Mouse (Mus musculus) midbrain, embryonic 16.5 days (tissue): Measurements from ENCODE around the gene Jarid2. TPM values are rescaled to one million over a fixed set of nuclear protein-coding genes. Genes with fewer than 3 reads are reported as not detected.

Source experiments
- ATAC-seq: fragments of 200-750 bp; cut with Nextera tagmentation; 2 replicates; pipeline ENCODE4 v1.8.0; 2017; ENCODE audit warnings: moderate TSS enrichment
- H3K27ac ChIP-seq: fragments of 300-500 bp; sonication (generic); 2 replicates; pipeline ENCODE4 v1.5.1; 2014; ENCODE audit warnings: mild to moderate bottlenecking, low read length, mixed read lengths
- H3K27me3 ChIP-seq: fragments of 300-500 bp; sonication (generic); 2 replicates; pipeline ENCODE4 v1.6.1; 2014; ENCODE audit warnings: low read depth, low read length, mixed read lengths; ENCODE audit not compliant: control insufficient read depth, insufficient read depth
- H3K36me3 ChIP-seq: fragments of 300-500 bp; sonication (generic); 2 replicates; pipeline ENCODE4 v1.6.1; 2014; ENCODE audit warnings: mild to moderate bottlenecking, low read length, moderate library complexity, mixed read lengths; ENCODE audit not compliant: control insufficient read depth, insufficient read depth
- H3K4me1 ChIP-seq: fragments of 300-500 bp; sonication (generic); 2 replicates; pipeline ENCODE4 v1.6.1; 2014; ENCODE audit warnings: mild to moderate bottlenecking, low read length, mixed read lengths; ENCODE audit not compliant: control insufficient read depth, insufficient read depth
- H3K4me2 ChIP-seq: fragments of 300-500 bp; sonication (generic); 2 replicates; pipeline ENCODE4 v1.6.1; 2014; ENCODE audit warnings: mild to moderate bottlenecking, low read length, mixed read lengths
- H3K4me3 ChIP-seq: fragments of 300-500 bp; sonication (generic); 2 replicates; pipeline ENCODE4 v1.5.1; 2014; ENCODE audit warnings: low read depth, mild to moderate bottlenecking, low read length, moderate library complexity, mixed read lengths
- H3K9ac ChIP-seq: fragments of 300-500 bp; sonication (generic); 2 replicates; pipeline ENCODE4 v1.6.1; 2014; ENCODE audit warnings: low read depth, low read length, mixed read lengths
- H3K9me3 ChIP-seq: fragments of 300-500 bp; sonication (generic); replicated peaks from 2 replicates; pipeline ENCODE4 v1.6.1; 2014; ENCODE audit warnings: mild to moderate bottlenecking, low read length, mixed read lengths; ENCODE audit not compliant: control insufficient read depth, poor library complexity, severe bottlenecking
- WGBS: fragments of 180-500 bp; shearing (Covaris S2); extraction: QIAGEN DNeasy Blood & Tissue Kit; methylation state at CpG from one replicate; pipeline ENCODE4 v1.1.7; 2014; 5-methylcytosine and 5-hydroxymethylcytosine counted together
- polyA plus RNA-seq: library from polyadenylated mRNA; unstranded; fragments of >200 nt; fragmentation: Nextera tagmentation; extraction: Ambion mirVana; gene quantifications from 2 replicates; pipeline ENCODE4 v1.2.1, GENCODE M21; 2015

The Jarid2 gene
- polyA plus RNA-seq, 1 experiment from 2014 or later, result 36.6 TPM

DNA sequence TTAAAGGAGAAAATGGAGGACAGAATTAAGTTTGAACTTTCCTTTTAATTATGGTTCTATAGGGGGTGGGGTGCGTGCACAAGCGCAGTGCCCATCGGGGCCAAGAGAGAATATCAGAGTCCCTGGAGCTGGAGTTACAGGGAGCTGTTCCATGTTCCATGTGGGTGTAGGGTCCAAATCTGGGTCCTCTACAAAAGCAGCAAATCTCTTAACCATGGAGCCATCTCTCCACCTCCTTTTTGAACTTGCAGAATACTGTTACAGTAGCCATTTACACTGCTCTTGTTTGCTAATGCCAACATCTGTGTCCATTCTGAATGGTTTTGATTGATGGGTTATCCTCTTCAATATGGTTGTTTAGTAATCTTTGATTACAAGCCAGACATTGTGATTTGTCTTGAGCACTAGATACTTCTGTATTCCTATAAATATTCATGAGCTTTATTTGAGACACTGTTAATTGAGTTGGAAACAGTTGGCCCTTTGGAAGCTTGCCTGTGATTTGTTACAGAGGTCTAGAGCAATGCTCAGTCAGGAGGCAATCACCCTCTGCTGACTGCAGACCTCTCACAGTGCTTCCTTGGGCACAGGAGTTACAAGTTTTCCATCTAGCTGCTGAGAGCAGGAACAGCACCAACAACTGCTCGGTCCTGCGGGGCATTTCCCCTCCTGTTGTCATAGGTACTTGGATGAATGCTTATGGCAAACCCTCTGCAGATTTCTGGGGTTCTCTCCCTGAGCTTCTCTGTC lies 231.4 kb downstream of the Jarid2 start:
- H3K4me2 ChIP-seq, result no peak overlapping the region
- H3K27me3 ChIP-seq, result no peaks in the 10 kb centered on the region
- no peaks in the 10 kb centered on the region for H3K4me1 ChIP-seq
- H3K9ac ChIP-seq, result no peak overlapping the region
- no peaks in the 10 kb centered on the region for H3K9me3 ChIP-seq
- peak; percentile 42; the same call in 1 of the 2 replicates for ATAC-seq
- WGBS, result 79% methylated on average over 5 of the region's 5 CpGs
- H3K36me3 ChIP-seq, result no peaks in the 10 kb centered on the region
- no peak overlapping the region for H3K27ac ChIP-seq
- H3K4me3 ChIP-seq, result no peak overlapping the region
